Mouse (Mus musculus): ENCODE data around the gene Gm2115.

Gm2115 gene

DNA sequence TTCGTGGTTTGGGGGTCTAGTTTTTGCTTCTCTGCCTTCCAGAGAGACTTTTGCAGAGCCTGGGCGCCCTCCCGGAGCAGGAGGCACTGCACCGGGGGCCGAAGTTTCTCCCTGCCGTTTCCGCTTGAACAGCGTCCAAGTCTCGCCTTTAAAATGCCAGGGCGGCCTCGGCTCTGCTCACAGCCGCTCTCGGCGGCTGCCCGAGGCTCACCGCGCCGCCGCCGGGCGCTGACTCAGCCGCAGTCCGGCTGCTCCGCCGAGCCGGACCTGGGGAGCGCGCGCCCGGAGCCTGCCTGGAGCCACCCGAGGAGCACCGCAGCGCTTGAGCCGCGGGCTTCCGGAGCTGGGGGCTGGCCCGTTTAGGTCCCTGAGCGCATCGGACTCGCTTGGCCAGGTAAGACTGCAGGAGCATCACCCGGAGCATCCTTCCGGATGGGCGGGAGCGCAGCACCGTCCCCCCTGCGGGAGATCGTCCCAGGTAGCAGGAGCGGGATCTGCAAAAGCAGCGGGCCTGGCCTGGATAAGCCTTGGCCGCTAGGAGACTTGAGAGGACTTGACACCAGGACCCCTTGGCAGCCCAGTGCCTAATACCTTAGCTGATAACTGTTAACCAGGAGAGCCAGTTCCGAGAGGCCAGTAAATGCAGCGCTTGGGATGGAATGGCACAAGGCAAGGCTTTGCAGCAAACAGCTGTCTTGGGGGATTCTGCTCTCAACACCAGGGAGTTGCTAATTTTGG, at the start of gene Gm2115:
Gene Gm2115, plus strand, starts transcription at position 159 of the 738 bp plus-strand sequence.
- no peak for DNase-seq (ENCODE audit: low read depth, low spot score)

DNA sequence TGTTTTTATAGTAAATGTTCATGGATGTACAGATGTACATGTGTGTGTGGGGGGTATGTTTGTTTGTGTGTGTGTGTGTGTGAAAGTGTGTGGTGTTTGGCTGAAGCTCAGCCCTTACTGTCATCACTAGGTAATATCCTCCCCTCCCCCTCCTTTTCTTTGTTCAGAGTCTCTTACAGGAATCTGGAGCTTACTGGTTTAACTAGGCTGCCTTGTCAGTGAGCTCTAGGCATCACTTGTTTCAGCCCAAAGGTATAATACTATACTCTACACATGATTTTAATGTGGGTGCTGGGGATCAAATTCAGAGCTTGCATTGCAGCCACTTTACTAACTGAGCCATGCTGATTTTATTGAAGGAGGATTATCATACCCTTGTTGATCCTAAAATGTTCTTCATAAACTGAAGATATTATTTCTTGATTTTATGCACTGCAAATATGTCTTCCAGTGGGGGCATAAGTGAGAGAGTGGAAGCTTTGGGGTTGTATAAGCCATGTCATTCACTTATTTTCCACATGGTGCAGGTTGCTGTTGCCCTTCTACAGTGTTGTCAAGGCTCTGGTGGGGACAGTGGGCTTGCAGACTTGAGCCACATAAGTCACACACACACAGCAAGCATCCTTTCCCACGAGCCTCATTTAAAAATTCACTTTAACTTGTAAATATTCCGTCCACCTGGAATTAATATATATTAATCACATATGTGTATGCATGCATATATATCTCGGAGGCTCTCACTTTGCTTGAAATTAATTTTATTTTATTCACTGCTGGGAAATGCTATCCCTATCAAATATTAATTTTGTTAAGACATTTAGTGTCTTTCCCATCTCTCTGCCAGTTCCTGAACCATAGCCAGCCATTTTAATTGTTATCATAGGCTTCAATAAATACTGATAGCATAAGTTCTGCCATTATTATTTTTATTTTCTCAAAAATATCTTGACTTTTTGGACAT, 45.0 kb upstream of the Gm2115 start:
- no peak for DNase-seq (ENCODE audit: low read depth, low spot score)

DNA sequence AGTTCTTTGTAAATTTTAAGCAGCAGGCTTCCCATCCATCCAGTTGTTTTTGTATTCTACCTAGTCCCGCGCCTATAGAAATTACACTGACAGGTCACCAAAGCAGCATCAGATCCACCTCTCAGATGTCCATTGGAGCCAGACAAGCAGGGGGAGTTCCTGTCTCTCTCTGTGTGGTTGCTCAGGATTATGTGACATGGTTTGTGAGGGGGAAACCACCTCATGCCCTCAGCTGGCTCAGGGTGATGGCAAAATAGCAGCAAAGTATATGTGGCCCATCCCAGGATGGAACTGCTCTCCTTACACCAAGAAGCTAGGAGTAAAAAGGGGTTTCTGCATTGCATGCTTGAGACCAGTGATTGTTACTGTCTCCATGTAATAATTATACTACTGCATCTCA, 42.3 kb upstream of the Gm2115 start:
- no peak for DNase-seq (ENCODE audit: low read depth, low spot score)

DNA sequence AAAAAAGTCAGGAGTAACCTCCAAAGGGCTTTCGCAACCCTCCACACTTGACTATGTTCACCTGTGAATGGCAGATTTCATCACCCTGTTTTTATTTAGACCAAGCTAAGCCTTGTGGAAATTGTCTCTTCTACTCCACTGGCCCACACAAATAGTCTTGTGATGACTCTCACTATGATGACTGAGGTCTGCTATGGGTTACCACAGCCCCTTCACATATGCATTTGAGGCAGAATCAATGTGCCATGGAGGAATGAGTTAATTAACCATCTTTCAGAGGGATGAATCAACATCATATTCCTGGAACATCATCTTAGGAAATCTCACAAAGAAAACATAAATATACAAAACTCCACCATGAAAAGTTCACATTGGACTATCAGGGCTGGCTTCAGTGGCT, 25.6 kb upstream of the Gm2115 start:
- DNase-seq (ENCODE audit: low read depth, low spot score) = no peak

DNA sequence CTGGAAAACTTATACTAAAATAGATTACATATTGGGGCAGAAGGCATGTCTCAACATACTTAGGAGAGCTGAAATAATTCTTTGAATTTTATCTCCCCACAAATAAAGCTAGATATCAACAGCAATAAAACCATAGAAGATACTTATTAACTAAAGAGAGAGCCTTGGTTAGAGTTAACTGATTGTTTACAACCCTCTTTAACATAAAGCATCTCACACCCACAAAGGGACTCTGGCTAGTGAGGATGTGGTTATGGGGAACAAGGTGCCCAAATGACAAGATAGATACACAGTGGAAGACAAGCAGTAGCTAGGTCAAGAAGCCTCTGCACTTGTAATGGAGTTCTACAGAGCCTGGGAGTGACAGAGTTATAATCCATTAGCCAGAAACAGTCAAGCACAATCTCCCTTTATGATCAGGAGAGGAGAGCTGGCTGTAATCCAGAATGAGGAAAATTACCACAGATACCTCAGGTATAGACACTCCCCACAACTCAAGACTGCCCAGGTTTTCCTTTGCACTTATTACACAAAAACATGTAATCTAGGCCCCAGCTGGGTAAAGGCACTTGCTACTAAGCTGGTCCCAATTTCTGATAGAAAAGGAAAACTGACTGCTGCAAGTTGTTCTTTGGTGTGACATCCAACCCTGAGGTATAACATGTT, 10.1 kb upstream of the Gm2115 start:
- DNase-seq (ENCODE audit: low read depth, low spot score) = no peak

DNA sequence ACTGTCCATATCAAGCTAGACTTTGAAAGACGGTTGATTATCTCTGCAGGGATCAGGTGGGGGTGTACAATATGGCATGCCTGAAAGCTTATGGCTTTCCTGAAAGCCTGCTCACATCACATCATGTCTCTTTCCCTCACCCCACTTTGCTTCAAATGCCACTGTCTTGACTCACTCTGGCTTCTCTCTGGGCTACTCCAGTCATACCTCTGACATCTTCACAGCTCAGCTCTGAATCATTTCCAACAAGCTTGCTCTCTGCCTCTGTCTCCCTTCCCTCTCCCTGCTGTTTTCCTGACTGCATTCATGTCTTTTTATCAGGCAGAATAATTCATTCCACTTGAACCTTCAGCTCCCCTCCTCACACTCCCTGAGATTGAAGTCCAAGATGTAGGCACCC, 7.4 kb upstream of the Gm2115 start:
- no peak for DNase-seq (ENCODE audit: low read depth, low spot score)

DNA sequence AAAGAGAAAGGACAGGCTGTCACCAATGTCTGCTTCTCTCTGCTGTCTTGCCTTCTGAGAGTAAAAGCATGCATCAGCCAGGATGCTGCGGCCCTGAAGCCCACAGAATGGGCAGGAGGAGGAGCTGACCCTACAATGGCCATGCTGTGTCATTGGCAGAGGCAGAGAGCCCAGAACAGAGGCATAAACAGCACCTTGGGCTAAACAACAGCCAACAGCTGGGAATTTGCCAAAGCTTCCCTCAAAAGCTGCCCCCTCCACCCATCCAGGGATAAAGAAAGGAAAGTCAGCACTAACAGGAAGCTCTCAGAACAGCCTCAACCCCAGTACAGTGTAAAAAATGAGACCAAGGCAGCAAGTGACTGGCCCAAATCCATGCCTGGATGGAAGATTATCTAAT, 6.3 kb upstream of the Gm2115 start:
- no peak for DNase-seq (ENCODE audit: low read depth, low spot score)

DNA sequence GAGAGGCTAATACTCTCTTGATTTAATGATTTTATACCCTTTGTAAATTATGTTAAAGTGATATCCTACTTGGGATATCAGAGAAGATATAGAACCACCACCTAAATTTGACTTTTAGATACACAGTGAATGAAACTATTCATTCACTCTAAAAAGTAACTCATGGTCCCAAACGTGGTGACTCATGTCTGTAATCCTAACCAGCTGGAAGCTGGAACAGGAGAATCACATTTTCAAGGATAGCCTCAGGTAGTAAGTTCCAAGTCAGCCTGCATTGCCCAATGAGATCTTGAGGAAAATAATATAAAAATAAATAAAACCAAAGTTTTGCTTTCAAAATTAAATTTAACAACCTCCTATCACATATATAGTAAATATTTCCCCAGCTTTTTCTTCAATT, 2.6 kb upstream of the Gm2115 start:
- no peak for DNase-seq (ENCODE audit: low read depth, low spot score)

DNA sequence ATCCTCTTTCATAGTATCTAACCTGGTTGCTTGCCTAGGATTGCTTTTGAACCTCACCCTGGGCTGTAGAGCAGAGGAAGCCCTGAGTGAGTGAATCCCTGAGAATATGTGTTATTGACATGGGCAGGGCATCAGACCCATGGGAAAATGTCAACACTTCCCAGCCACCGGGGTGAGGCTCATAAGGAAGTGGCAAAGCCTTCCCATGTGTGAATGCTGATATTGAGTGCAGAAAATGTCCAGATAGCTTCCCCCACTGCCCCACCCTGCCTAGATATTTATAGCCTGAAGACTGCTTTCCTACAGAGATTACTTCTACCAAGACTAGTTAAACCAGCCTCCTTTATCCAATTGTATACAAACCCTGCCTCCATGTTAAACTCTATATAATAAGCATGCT, 4.0 kb downstream of the Gm2115 start:
- no peak for DNase-seq (ENCODE audit: low read depth, low spot score)

DNA sequence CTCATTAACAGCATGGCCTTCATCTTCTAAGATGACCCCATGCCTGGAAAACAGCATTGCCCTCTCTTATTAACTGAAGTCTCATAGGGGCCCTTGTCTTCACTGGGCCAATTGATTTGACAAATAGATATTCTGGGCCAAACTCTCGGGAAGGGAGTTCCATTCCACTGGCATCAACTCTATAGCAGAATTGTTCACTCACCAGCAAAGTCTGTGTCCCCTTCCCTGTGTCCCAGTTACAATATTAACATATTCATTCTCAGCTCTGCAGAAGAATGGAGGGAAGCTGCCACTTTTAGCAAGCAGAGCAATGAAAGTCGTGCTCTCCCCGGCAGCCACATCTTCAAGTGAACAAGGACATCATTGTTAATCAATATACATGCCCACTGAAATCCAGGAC, 5.9 kb downstream of the Gm2115 start:
- no peak for DNase-seq (ENCODE audit: low read depth, low spot score)

DNA sequence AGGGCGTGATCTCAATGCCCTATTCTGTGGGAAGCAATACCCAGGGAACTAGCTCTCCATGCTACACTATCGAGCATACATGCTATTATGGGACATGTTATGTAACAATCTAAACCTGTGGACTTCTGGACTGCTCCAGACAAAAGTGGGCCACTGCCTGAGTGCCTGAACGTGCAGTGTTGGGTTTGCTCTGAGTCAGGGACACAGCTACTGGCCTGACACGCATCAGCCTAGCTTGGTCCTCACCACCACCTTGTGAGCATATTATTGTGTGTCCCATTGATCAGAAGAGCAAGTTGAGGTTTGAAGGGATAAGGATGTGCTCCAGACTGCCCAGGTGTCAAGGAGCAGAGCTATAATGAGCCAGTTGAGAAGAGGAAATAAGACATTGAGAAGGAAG, 16.2 kb downstream of the Gm2115 start:
- no peak for DNase-seq (ENCODE audit: low read depth, low spot score)

DNA sequence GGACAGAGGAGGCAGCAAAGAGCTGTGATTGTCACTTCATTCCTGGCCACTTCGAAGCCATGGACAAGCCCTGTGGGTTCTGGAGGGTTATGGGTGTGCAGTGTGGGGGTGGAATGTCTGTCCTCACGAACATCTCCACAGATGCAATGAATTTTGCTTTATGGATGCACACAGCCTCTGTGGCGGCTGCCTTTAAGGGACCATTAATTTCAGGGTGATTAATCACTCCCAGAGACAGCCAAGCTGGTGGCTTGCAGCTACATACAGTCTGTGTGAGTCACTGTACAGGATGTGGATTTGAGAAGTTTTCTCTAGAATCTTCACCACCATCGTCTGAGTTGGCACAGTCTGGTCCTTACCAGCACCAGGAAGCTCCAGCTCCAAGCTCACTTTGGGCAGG, 17.9 kb downstream of the Gm2115 start:
- DNase-seq (ENCODE audit: low read depth, low spot score) = no peak

DNA sequence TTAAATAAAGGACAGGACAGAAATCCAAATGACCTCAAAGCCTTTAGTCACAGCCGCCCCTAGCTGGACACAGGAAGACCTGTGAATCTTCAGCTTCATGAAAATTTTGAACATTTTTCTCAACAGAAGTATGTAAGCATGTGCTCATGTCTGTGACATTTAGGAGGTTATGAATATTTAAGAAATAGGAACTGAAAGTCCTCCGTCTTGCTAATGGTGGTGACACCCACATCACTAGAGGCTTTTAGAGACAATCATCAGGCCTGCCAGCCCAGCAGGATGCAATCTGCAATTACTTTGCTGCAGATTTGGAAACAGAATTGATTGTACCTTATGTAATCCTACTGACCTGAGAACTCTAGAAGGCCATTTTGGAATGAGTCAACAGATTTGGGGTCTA, 22.7 kb downstream of the Gm2115 start:
- DNase-seq (ENCODE audit: low read depth, low spot score) = no peak

DNA sequence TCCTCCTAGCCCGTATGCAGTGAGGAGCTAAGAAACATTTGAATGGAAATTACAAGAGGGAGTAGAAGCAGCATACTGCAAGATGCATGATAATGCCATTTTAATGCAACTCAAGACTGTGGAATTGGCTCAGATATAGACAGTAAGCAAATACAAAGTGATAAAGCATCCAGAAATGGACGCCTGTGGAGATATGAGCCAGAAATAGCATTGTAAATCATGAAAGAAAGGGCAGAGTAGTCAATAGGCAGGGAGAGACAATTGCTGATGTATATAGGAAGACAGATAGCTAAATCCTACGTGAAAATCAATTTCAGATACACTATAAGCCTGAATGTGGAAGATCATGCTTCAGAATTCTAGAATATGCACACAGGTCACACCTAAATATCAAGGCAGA, 26.5 kb downstream of the Gm2115 start:
- DNase-seq (ENCODE audit: low read depth, low spot score) = no peak

DNA sequence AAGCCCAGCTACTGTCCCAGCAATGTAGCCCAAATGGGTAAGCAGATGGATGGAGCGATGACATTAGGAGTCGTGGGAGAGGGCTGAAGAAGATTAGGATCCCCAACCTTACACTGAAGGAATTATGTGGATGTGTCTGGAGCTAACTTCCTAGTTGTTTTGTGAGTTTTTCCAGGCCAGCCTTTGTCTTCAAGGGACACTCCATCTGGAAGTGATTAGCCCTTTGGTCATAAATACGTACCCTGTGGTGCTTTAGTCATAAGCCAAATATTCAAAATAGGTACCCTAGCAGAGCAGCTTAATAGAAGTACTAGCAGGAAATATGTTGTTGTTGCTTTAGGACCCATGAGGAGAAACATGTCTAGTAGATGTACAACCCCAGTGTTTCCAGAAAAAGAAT, 28.6 kb downstream of the Gm2115 start:
- no peak for DNase-seq (ENCODE audit: low read depth, low spot score)

DNA sequence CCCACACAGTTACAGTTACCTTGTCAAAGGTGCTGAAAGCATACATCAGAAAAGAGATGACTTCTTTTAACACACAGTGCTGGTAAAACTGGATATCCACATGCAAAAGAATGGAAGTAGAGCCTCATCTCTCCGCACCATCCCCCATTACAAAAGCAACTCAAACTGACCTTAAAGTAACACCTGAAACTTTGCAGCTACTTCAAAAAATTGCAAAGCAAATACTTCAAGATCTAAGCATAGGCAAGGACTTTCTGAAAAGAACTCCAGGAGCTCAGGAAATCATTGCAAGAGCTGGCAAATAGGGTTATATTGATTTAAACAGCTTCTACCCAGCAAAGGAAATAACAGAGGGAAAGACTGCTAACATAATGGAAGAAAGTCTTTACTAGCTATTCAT, 31.7 kb downstream of the Gm2115 start:
- DNase-seq (ENCODE audit: low read depth, low spot score) = no peak

DNA sequence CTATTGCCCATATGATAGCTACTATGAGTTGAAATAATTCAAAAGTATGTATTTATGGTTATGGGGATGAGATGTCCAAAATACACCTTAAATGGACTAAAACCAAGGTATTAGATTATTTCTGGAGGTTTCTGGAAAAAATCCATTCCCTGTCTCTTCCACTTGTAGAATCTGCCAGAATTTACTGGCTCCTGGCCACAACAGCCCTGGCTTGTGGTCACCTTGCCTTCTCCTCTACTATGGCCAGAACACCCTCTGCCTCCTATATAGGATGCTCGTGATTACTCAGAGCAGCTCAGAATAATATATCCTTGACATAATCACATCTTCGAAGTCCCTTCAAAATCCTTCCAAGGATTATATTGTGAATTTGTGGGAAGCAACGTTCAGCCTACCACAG, 35.5 kb downstream of the Gm2115 start:
- DNase-seq (ENCODE audit: low read depth, low spot score) = no peak

DNA sequence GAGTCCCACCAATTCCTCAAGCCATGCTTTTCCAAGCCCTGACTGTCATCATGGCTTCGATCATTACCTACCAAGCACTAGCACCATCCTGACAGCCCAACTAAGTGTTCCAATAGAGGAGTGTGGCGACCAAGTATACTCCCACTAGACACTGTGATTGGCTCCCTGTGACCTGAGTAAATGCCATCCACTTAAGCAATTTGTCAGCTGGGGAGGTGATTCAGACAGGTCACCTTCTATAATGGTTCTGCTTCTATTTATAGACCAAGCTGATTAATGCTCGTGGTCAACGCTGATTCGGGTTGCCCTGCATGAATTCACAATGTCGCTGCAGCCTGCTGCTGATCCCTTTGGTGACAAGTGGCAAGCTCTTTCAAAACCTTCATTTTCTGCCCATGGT, 37.4 kb downstream of the Gm2115 start:
- DNase-seq (ENCODE audit: low read depth, low spot score) = no peak

DNA sequence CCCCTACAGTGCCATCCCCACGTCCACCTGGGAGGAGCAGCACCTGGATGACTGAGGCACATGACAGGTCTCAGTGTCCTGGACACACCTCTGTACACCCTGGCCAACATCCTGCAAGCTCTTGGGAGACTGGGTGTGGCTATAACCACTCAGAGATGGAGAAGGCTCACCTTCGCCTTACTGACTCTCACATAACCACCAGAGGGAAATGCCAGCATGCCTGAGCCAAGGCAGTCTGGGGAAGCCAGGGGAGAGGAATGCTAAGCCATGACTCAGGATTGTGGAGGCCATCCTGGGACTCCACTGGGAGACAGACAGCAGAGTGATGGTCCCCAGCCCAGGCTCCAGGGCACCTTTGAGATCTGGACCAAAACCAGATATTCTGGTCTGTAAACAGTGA, 48.3 kb downstream of the Gm2115 start:
- no peak for DNase-seq (ENCODE audit: low read depth, low spot score)

DNA sequence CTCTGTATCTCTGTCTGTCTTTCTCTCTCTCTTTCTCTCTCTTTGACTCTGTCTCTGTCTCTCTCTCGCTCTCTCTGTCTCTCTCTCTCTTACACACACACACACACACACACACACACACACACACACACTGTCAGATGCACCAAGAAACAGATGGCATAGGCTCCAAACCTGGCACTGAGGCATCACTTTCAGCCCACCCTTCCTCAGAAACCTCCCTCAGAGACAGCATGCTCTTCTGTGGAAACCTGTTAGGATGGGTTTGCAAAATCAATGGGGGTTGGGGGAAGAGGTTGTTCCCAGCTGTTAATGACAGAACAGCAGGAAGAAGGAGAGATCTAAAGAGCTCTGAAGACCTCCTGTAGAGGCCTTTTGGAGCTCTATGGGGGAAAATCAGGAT, 50.1 kb downstream of the Gm2115 start:
- DNase-seq (ENCODE audit: low read depth, low spot score) = no peak

DNA sequence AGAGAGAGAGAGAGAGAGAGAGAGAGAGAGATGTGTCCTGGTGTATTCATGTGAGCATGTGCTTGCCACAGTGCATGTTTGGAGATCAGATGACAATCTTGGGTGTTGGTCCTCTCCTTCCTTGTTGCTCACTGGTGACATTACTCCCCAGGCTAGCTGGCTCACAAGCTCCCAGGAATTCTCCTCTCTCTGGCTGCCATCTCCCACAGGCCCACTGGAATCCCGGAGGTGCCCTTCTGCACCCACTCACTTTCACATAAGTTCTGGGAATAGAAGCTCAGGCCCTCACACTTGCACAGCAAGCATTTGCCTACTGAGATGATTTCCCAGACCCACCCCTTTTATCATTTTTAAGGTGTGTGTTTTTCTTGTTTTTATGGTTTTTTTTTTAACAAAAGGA, 51.0 kb downstream of the Gm2115 start:
- no peak for DNase-seq (ENCODE audit: low read depth, low spot score)

DNA sequence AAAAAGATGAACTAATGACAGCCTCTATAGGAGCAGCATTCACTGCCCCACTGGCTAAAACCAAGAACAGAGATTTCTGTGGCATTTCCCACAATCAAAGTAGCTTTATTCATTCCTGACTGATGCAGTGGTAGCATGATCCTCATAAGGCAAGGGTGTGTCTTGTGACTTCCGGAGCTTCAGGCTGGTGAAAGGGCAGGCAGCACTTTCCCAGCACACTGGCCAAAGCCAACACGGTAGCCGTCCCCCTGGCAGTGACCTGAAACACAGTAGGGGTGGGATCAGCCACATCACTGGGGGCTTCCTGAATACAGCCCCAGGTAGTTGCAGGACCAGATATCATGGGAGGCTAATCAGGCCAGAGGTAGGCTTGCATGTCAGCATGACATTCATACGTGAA, 56.3 kb downstream of the Gm2115 start:
- no peak for DNase-seq (ENCODE audit: low read depth, low spot score)
